Mouse (Mus musculus) limb, embryonic 12.5 days (tissue): ENCODE measurements around the gene Etl4. TPM values are rescaled to one million over a fixed set of nuclear protein-coding genes. Genes with fewer than 3 reads are reported as not detected.
"Not testable (repeated sequence)": the region's sequence is repeated elsewhere in the genome, so short reads cannot be mapped to it uniquely, and the experiment has no call there.

Experiments used
- ATAC-seq: fragments of 200-750 bp; cut with Nextera tagmentation; 2 replicates; pipeline ENCODE4 v1.8.0; 2017; ENCODE audit warnings: low read depth, moderate TSS enrichment; ENCODE audit not compliant: insufficient number of reproducible peaks, insufficient read depth, low FRiP score, low TSS enrichment
- H3K27ac ChIP-seq: fragments of 300-500 bp; sonication (generic); 2 replicates; pipeline ENCODE4 v1.5.1; 2016; ENCODE audit warnings: mild to moderate bottlenecking, moderate library complexity
- H3K27me3 ChIP-seq: fragments of 300-500 bp; sonication (generic); 2 replicates; pipeline ENCODE4 v1.6.1; 2016; ENCODE audit warnings: mild to moderate bottlenecking, moderate library complexity
- H3K36me3 ChIP-seq: fragments of 300-500 bp; sonication (generic); 2 replicates; pipeline ENCODE4 v1.6.1; 2016; ENCODE audit warnings: mild to moderate bottlenecking, moderate library complexity
- H3K4me1 ChIP-seq: fragments of 300-500 bp; sonication (generic); replicated peaks from 2 replicates; pipeline ENCODE4 v1.6.1; 2016
- H3K4me2 ChIP-seq: fragments of 300-500 bp; sonication (generic); 2 replicates; pipeline ENCODE4 v1.6.1; 2016; ENCODE audit warnings: mild to moderate bottlenecking, moderate library complexity
- H3K4me3 ChIP-seq: fragments of 300-500 bp; sonication (generic); replicated peaks from 2 replicates; pipeline ENCODE4 v1.5.1; 2016; ENCODE audit warnings: mild to moderate bottlenecking
- H3K9ac ChIP-seq: fragments of 300-500 bp; sonication (generic); replicated peaks from 2 replicates; pipeline ENCODE4 v1.6.1; 2016; ENCODE audit warnings: mild to moderate bottlenecking, moderate library complexity
- H3K9me3 ChIP-seq: fragments of 300-500 bp; sonication (generic); 2 replicates; pipeline ENCODE4 v1.6.1; 2016; ENCODE audit warnings: mild to moderate bottlenecking, moderate library complexity
- WGBS: fragments of 180-500 bp; shearing (Covaris S2); methylation state at CpG from one replicate; pipeline ENCODE4 v1.1.7; 2016; 5-methylcytosine and 5-hydroxymethylcytosine counted together
- polyA plus RNA-seq: library from polyadenylated mRNA; unstranded; fragments of >200 nt; fragmentation: Nextera tagmentation; extraction: Ambion mirVana; gene quantifications from 2 replicates; pipeline ENCODE4 v1.2.1, GENCODE M21; 2016

Etl4 gene
- polyA plus RNA-seq, 1 experiment from 2014 or later: 15.1 TPM

- 44% methylated on average over 9 of the region's 9 CpGs for WGBS
- ATAC-seq: no peak
- Histone ChIP-seq H3K9ac (no peak overlapping the region), H3K4me2 (no peak overlapping the region), H3K27ac (no peak overlapping the region), H3K36me3 (no peaks in the 10 kb centered on the region), H3K9me3 (no peaks in the 10 kb centered on the region), H3K27me3 (no peaks in the 10 kb centered on the region), H3K4me1 (no peaks in the 10 kb centered on the region; the same call in 1 of the 2 replicates), H3K4me3 (no peak overlapping the region)
Measured at GRCm38 (mm10) chr2:20654598-20655340, 745.2 kb downstream of the Etl4 start.

DNA sequence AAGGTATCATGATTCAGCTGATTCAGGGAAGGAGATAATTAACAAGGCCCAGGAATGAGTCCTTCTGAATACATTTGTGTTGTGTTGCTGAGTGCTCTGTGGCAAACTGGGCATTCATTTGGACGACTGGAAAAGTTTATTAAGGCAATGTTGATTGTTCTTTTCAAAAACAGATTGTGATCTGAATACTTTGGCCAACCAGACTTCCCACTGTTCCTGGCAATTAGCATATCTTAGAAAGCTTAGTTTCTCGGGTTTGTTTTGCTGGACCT, 745.7 kb downstream of the Etl4 start:
- Histone ChIP-seq H3K4me3 (no peak overlapping the region), H3K9me3 (no peaks in the 10 kb centered on the region), H3K36me3 (no peaks in the 10 kb centered on the region), H3K4me2 (no peak overlapping the region), H3K27ac (no peak overlapping the region), H3K9ac (no peak overlapping the region), H3K4me1 (no peaks in the 10 kb centered on the region; the same call in 1 of the 2 replicates), H3K27me3 (no peaks in the 10 kb centered on the region)
- no peak for ATAC-seq
- 52% methylated on average over 2 of the region's 2 CpGs for WGBS

DNA sequence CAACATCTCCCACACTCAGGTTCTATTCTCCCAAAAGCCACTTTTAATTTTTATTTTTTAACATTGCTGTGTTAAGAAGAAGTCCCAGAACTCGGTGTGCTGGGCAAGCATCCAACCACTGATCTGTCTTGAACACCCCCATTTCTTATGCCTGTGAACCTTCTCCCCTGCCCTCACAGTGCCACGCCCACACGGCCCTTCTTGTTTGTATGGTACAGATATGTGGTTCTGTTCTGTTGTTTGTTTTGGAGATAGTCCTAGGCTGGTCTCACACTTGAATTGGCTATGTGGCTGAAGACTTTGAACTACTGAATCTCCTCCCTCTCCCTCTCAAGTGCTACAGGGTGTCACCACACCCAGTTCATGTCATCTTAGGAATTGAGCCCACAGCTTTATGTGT, 748.3 kb downstream of the Etl4 start:
- no peaks in the 10 kb centered on the region for H3K9me3 ChIP-seq
- H3K4me2 ChIP-seq: no peak overlapping the region
- H3K9ac ChIP-seq: no peak overlapping the region
- no peak overlapping the region for H3K27ac ChIP-seq
- WGBS: 86% methylated on average over 3 of the region's 3 CpGs
- H3K36me3 ChIP-seq: no peaks in the 10 kb centered on the region
- H3K27me3 ChIP-seq: no peaks in the 10 kb centered on the region
- no peak overlapping the region for H3K4me3 ChIP-seq
- no peaks in the 10 kb centered on the region; the same call in 1 of the 2 replicates for H3K4me1 ChIP-seq
- no peak for ATAC-seq

DNA sequence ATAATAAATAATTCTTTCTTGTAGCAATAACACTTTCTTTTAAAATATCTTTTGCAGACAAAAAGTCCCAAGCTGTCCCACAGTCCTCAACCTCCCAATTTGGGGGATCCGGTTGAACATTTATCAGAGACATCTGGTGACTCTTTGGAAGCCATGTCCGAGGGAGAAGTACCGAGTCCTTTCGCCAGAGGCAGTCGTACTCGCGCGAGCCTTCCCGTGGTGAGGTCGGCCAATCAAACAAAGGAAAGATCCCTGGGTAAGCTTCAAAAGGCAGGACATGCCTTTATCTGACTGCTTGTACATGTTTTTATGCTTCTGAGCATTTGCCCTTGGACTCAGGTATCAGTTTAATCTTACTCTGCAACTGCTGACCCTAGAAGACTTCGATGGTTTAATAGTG, 752.3 kb downstream of the Etl4 start:
- no peak for ATAC-seq
- no peak overlapping the region for H3K27ac ChIP-seq
- WGBS: 92% methylated on average over 11 of the region's 11 CpGs
- H3K36me3 ChIP-seq: no peaks in the 10 kb centered on the region
- H3K4me2 ChIP-seq: no peak overlapping the region
- 0 out of 2 replicates have a peak, but pooled peaks cover 4% of the 10 kb centered on the region for H3K4me1 ChIP-seq
- H3K9me3 ChIP-seq: no peaks in the 10 kb centered on the region
- no peaks in the 10 kb centered on the region for H3K27me3 ChIP-seq
- no peak overlapping the region for H3K9ac ChIP-seq
- no peak overlapping the region for H3K4me3 ChIP-seq

- Histone ChIP-seq H3K9ac (no peak overlapping the region), H3K4me3 (no peak overlapping the region), H3K9me3 (no peaks in the 10 kb centered on the region), H3K36me3 (no peaks in the 10 kb centered on the region), H3K27ac (no peak overlapping the region), H3K4me2 (no peak overlapping the region), H3K27me3 (no peaks in the 10 kb centered on the region), H3K4me1 (0 out of 2 replicates have a peak, but pooled peaks cover 4% of the 10 kb centered on the region)
- ATAC-seq: no peak
- WGBS: 88% methylated on average over 3 of the region's 3 CpGs
Measured at GRCm38 (mm10) chr2:20662696-20663095, 753.1 kb downstream of the Etl4 start.

- no peak overlapping the region for H3K4me3 ChIP-seq
- H3K27ac ChIP-seq: no peak overlapping the region
- no peak for ATAC-seq
- H3K27me3 ChIP-seq: no peaks in the 10 kb centered on the region
- 0 out of 2 replicates have a peak, but pooled peaks cover 4% of the 10 kb centered on the region for H3K4me1 ChIP-seq
- WGBS: 43% methylated on average over 4 of the region's 5 CpGs
- no peaks in the 10 kb centered on the region for H3K9me3 ChIP-seq
- H3K4me2 ChIP-seq: no peak overlapping the region
- no peak overlapping the region for H3K9ac ChIP-seq
- H3K36me3 ChIP-seq: no peaks in the 10 kb centered on the region
Measured at GRCm38 (mm10) chr2:20665309-20665971, 755.9 kb downstream of the Etl4 start.

DNA sequence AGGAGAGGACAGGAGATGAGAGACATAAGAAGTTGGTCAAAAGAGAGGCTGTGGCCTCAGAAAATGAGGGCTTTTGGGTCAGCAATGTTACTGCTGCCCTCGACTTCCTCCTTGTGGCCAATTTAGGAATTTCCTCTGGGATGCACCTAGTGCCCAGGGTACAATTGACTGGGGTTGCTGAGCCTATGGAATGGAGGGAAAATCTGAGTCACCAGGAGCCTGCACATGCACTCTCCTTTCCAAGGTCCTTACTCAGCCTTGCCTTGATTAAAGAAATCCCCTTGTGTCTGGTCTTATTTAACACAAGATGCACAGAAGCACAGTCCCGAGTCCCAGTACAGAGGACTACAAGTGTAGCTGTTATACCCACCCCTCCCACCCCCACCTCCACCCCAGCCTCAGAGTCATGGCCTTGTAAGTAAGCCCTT, 756.5 kb downstream of the Etl4 start:
- H3K4me1 ChIP-seq: 0 out of 2 replicates have a peak, but pooled peaks cover 4% of the 10 kb centered on the region

GRCm38 (mm10) chr2:20667876-20668275, 758.3 kb downstream of the Etl4 start:
- Histone ChIP-seq H3K9ac (no peak overlapping the region), H3K9me3 (no peaks in the 10 kb centered on the region), H3K4me3 (no peak overlapping the region), H3K27ac (no peak overlapping the region), H3K4me1 (peaks cover 11% of the 10 kb centered on the region; the same call in 1 of the 2 replicates), H3K27me3 (no peaks in the 10 kb centered on the region), H3K4me2 (no peak overlapping the region), H3K36me3 (no peaks in the 10 kb centered on the region)
- WGBS: 81% methylated on average over 3 of the region's 3 CpGs
- ATAC-seq: no peak

More for the DNA sequence above, 756.5 kb downstream of the Etl4 start:
- no peak overlapping the region for H3K27ac ChIP-seq
- 45% methylated on average over 2 of the region's 2 CpGs for WGBS
- no peak overlapping the region for H3K4me3 ChIP-seq
- H3K4me2 ChIP-seq: no peak overlapping the region
- no peaks in the 10 kb centered on the region for H3K36me3 ChIP-seq
- H3K27me3 ChIP-seq: no peaks in the 10 kb centered on the region
- peak; percentile 77 for ATAC-seq
- no peaks in the 10 kb centered on the region for H3K9me3 ChIP-seq
- no peak overlapping the region for H3K9ac ChIP-seq

DNA sequence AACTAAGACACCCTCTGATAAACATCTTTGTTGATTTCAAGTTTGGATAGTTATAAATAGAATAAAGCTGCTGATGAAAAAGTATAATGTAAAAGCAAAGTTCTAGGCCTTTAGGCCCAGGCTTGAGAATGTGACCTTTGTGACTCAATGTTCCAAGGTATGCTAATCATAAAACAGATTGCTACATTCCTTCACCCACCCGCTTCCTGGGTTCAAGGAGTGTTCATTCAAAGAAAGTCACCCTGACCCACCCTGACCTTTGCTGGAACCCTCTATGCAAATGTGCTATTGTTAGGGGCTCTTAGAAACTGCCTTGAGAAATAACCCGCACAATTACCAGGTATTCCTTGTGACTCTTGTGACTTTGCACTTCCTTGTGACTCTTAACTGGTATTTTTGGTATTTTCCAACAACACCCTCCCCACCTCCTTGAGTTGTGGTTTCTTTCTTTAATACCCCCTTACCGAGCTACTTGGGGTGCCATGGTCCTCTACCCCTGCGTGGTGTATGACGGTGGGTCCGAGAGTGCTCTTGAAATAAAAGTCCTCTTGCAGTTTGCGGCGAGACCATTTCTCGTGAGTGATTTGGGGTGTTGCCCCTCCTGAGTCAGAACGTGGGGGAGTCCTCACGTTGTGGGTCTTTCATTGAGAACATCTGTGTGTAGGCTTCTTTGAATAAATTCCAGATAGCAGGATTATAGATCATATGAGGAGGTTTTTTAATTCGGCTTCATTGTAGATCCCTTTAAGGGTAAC, 758.9 kb downstream of the Etl4 start:
- H3K4me2 ChIP-seq, H3K36me3 ChIP-seq, H3K27me3 ChIP-seq, ATAC-seq, H3K9ac ChIP-seq, H3K27ac ChIP-seq, H3K4me3 ChIP-seq, H3K9me3 ChIP-seq: not testable (repeated sequence)
- peaks cover 11% of the 10 kb centered on the region; the same call in 1 of the 2 replicates for H3K4me1 ChIP-seq
- 85% methylated on average over 12 of the region's 12 CpGs for WGBS

- H3K36me3 ChIP-seq: no peaks in the 10 kb centered on the region
- no peak overlapping the region for H3K4me2 ChIP-seq
- no peak for ATAC-seq
- H3K9me3 ChIP-seq: no peaks in the 10 kb centered on the region
- no peak overlapping the region for H3K4me3 ChIP-seq
- peaks cover 11% of the 10 kb centered on the region; the same call in 1 of the 2 replicates for H3K4me1 ChIP-seq
- no peaks in the 10 kb centered on the region for H3K27me3 ChIP-seq
- H3K27ac ChIP-seq: no peak overlapping the region
- no peak overlapping the region for H3K9ac ChIP-seq
- 75% methylated on average over 4 of the region's 4 CpGs for WGBS
Measured at GRCm38 (mm10) chr2:20669367-20669766, 759.8 kb downstream of the Etl4 start.

GRCm38 (mm10) chr2:20671546-20672255, 762.1 kb downstream of the Etl4 start:
- H3K4me2 ChIP-seq: no peak overlapping the region
- H3K4me3 ChIP-seq: no peak overlapping the region
- no peaks in the 10 kb centered on the region for H3K27me3 ChIP-seq
- no peaks in the 10 kb centered on the region for H3K36me3 ChIP-seq
- H3K9me3 ChIP-seq: 0 out of 2 replicates have a peak, but pooled peaks cover 4% of the 10 kb centered on the region
- no peak for ATAC-seq
- WGBS: 41% methylated on average over 13 of the region's 13 CpGs
- no peak overlapping the region for H3K27ac ChIP-seq
- H3K4me1 ChIP-seq: peaks cover 6% of the 10 kb centered on the region; the same call in 1 of the 2 replicates
- H3K9ac ChIP-seq: no peak overlapping the region
